Mouse (Mus musculus) embryonic fibroblast, embryonic 13.5 days (primary cell): ENCODE data around the gene Fbn1.

Experiments
- CTCF ChIP-seq: IDR thresholded peaks from 2 replicates; pipeline ENCODE4 v1.5.1; 2011; ENCODE audit warnings: mild to moderate bottlenecking, control low read depth, low read length, moderate library complexity, borderline replicate concordance; ENCODE audit not compliant: insufficient read depth
- POLR2A ChIP-seq: IDR thresholded peaks from 2 replicates; pipeline ENCODE4 v1.6.1; 2011; ENCODE audit warnings: low read depth, mild to moderate bottlenecking, control low read depth, low read length, moderate library complexity

GRCm38 (mm10) chr2:125505006-125505745 is 2.6 kb downstream of the Fbn1 start, which contains the start of gene Gm9913:
- TF ChIP-seq CTCF (no peak), POLR2A (0 out of 2 replicates have a peak, but pooled peaks have one; percentile 17)
